Mouse (Mus musculus): Measurements from ENCODE around the gene Ncoa5. TPM values are rescaled to one million over a fixed set of nuclear protein-coding genes. Genes with fewer than 3 reads are reported as not detected.

The Ncoa5 gene
- total RNA-seq, 2 experiments from 2014 or later: 17.7 to 19.9 TPM

DNA sequence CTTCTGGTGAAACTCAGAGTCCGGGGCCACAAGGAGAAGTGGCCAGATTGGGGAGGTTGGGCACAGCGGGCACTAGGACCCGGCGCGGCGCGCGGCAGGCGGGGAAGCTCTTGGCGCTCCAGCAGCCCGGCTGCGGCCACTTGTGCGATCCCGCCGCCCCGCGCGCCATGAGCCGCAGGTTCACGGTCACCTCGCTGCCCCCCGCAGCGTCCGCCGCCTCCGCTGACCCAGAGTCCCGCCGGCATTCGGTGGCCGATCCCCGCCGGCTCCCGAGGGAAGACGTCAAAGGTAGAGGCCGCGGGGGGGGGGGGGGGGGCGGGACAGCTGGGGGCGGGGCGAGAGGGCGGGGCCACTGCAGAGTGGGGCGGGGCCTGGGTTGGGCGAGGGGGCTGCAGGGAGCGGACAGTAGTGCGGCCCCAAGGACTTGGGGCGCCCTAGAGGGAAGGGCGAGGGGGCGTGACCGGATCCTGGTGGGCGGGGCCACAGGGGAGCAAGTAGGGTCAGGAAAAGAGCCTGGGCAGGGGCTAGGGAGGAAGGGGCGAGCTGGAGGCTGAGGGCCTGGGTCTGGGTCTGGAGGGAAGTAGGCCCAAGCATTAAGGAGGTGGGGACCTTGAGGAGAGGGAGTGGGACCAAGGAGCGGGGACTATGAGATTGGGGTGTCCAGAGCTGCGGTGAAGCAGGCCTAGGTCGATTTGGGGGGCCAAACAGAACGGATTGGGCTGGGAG is 73.8 kb downstream of the Ncoa5 start, which contains the start of gene Slc12a5:
TSS of gene Slc12a5 (plus strand) at position 87 of the 726 bp plus-strand sequence.
- DNase-seq: peak; percentile 46 to 57

- no peak for DNase-seq
These were observed 76.9 kb downstream of the Ncoa5 start for GRCm38 (mm10) chr2:164957548-164958315.

DNA sequence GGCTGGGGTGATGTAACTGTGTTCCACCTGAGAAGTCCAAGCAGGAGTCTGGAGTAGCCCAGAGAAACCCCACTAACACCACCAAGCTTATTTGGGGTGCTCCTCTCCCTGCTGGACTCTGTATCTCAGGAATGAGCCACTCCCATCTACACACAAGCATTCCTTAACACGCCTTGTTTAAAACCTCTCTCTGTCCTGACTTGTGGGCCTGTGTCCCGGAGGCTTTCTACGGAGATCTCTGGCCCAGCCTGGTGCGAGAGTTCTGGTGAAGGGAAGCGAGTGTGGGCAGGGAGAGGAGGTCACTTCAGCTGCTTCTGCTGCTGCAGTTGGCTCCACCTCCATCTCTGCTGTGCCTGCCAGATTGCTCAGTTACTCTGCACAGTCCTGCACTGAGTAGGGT is 78.5 kb downstream of the Ncoa5 start:
- DNase-seq: no peak

DNA sequence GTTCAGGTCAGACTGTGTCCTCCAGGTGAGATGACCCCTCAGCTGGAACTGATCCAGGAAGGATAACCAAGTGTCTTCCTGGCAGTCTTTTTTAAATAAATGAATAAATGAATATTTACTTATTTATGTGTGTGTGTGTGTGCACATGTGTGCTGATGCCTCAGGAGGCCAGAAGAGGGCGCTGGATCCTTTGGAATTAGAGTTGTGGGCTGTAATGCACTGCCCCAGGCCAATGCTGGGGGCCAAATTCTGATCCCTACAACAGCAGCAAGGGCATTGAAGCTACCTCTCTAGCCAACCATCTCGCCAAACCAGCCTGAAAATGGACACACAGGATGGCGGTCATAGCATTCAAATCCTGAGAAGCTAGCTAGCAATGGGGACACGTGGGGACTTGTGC is 78.9 kb downstream of the Ncoa5 start:
- no peak for DNase-seq

DNA sequence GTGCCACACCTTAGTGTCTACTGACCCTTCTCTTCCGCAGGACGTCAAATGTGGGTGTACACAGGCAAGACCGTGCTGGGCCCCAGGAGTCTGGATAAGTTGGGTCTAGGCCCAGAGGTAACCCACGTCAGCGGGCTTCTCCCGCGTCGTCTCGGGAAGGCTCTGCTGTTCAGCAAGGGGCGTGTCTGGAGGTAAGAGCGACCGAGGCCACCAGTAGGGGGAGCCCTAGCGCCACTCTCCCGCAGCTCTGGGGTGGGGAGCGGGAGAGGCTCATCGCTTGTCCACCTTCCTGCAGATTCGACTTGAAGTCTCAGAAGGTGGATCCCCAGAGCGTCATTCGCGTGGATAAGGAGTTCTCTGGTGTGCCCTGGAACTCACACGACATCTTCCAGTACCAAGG is 81.4 kb downstream of the Ncoa5 start:
- DNase-seq: peak; percentile 70 to 81

DNA sequence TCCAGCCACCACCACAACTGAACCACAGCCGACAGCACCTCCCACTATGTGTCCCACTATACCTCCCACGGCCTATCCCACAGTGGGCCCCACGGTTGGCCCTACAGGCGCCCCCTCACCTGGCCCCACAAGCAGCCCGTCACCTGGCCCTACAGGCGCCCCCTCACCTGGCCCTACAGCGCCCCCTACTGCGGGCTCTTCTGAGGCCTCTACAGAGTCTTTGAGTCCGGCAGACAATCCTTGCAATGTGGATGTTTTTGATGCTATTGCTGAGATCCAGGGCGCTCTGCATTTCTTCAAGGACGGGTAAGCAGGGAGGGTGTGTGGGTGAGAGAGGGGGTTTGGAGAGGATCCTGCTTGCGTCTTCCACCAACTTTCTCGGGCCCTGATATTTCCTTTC is 82.2 kb downstream of the Ncoa5 start:
- no peak for DNase-seq

DNA sequence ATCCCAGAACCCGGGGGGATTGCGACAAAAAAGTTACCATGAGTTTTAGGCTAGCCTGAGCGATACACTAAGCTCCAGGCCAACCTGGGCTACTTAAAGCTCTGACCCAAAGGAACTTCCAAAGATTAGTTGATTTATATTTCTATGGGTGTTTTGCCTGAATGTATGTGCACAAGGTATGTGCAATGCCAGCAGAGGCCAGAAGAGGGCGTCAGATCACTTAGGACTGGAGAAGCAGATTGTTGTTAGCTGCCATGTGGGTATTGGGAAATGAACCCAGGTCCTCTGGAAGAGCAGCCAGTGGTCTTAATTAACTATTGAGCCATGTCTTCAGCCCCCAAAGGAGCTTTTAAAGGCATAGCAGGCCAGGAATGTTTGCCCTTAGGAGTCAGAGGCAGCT is 82.9 kb downstream of the Ncoa5 start:
- DNase-seq: no peak

DNA sequence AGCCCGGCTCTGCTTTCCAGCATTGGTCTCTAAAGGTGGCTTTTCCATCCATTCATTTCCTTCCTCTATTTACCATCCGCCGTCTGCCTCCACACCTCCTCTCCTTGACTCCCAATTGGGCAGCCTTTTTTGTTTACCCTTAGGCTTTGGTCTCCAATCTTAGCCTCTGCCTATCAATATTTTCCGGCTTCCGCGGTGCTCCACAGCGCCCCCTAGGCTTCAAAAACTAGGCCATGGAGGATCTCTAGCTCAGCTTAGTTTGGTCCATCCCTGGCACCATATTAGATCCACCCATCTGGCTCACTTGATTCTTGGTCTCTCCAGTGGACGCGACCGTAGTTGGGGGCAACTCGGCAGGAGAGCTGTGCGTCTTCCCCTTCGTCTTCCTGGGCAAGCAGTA is 84.2 kb downstream of the Ncoa5 start:
- DNase-seq: no peak

Other genes starting within 250 kb of the Ncoa5 start
- gene Snx21, start 249.0 kb downstream of the Ncoa5 start, total RNA-seq (2021): 10 to 100 TPM; 23.9 to 25.6 TPM
- gene Acot8, start 230.0 kb downstream of the Ncoa5 start, total RNA-seq (2021): 10 to 100 TPM; 12.4 to 12.5 TPM
- gene Zswim3, start 229.8 kb downstream of the Ncoa5 start, total RNA-seq (2021): 1 to 10 TPM; 2.4 to 2.5 TPM
- gene Zswim1, start 212.2 kb downstream of the Ncoa5 start, total RNA-seq (2021): 1 to 10 TPM; 3.8 to 3.9 TPM
- under 1 TPM; 0.67 to 0.75 TPM for gene Spata25, start 206.3 kb downstream of the Ncoa5 start, total RNA-seq (2021)
- gene Ctsa, start 202.0 kb downstream of the Ncoa5 start, total RNA-seq (2021): 10 to 100 TPM; 80.8 to 98.1 TPM
- gene Neurl2, start 201.4 kb downstream of the Ncoa5 start, total RNA-seq (2021): 10 to 100 TPM; 50.5 to 55.8 TPM
- gene Pltp, start 177.2 kb downstream of the Ncoa5 start, total RNA-seq (2021): 10 to 100 TPM; 37.7 to 39.3 TPM
- gene Pcif1, start 155.6 kb downstream of the Ncoa5 start, total RNA-seq (2021): 10 to 100 TPM; 27.3 to 30.5 TPM
- gene Zfp335, start 123.1 kb downstream of the Ncoa5 start, total RNA-seq (2021): 1 to 10 TPM; 6.8 to 7.7 TPM
- gene Mmp9, start 94.1 kb downstream of the Ncoa5 start, total RNA-seq (2021): 1 to 10 TPM; 1.3 to 1.6 TPM
- gene Slc12a5, start 74.1 kb downstream of the Ncoa5 start, total RNA-seq (2021): 1 to 10 TPM; 2.0 to 2.3 TPM
- gene Cd40, start 20.8 kb upstream of the Ncoa5 start, total RNA-seq (2021): 1 to 10 TPM; 1.6 to 2.3 TPM
- gene 1700025C18Rik, start 55.9 kb upstream of the Ncoa5 start, total RNA-seq (2021): not detected
- 1 to 10 TPM in 1 of 2 experiments, under 1 TPM in 1; 0.52 to 1.0 TPM for gene Cdh22, start 200.0 kb upstream of the Ncoa5 start, total RNA-seq (2021)

All from heart, adult 18-20 months (tissue).